Mouse (Mus musculus) adrenal gland, adult 2 months (tissue): ENCODE results near the gene Kcna4. TPM values are rescaled to one million over a fixed set of nuclear protein-coding genes. Genes with fewer than 3 reads are reported as not detected.

Source experiments
- DNase-seq: peaks from one replicate; pipeline ENCODE4 v3.0.0; 2021
- long read RNA-seq: library from polyadenylated mRNA; stranded (forward); transcript quantifications from one replicate; pipeline ENCODE4 v2.0.0, GENCODE M21; 2021
- polyA plus RNA-seq: library from polyadenylated mRNA; depleted of rRNA; stranded (reverse); fragments of >200 nt; gene quantifications from 2 replicates; pipeline ENCODE4 v1.2.3, GENCODE M21; 2012; rRNA removed
- total RNA-seq, 2 experiments: library from RNA; stranded (reverse); gene quantifications; 2 replicates each; pipeline ENCODE4 v1.2.3; 2021

Kcna4 gene
- total RNA-seq (1 to 10 TPM in 1 of 2 experiments, under 1 TPM in 1; 0.92 to 1.0 TPM), polyA plus RNA-seq (not detected in 2 replicates)
- long read RNA-seq, result 0 reads

GRCm38 (mm10) chr2:107289990-107290696 lies at the start of gene Kcna4:
Kcna4 (plus strand) TSS chr2:107290639.
- peak; percentile 34 for DNase-seq

GRCm38 (mm10) chr2:107258091-107258490 lies 32.3 kb upstream of the Kcna4 start:
- no peak for DNase-seq

GRCm38 (mm10) chr2:107266251-107266650 lies 24.2 kb upstream of the Kcna4 start:
- DNase-seq, result no peak

DNA sequence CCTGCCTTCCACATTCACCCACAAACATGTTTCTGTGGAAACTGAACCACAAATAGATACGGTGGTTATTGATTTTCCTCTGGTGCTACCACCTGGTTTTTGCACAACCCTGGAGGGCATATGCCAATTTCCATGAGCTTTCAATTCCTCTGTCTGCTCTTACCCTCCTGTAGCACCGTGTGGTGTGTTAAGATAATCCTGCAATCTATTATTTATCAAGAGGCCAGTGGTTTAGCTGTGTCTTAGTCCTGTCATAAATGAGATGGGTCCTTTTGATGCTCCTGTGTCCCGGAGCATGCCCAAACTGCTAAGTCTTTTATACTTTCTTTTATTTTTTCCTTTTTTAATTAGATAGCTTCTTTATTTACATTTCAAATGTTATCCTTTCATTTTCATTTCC lies 20.4 kb upstream of the Kcna4 start:
- DNase-seq, result no peak

DNA sequence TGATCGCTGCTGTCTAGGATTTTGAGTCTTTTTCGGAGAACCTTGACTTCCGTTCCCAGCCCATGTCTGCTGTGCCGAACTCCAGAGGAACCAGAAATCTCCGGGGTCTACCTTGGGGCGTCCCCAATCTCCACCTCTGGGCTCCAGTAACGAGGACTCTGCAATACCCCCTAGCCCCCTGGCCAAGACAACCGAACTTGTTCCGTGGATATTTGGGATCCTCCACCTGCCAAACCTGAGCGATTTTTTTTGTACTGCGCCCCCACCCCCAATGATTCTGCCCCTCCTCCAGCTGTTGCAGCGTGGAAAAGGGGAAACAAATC lies 219 bp downstream of the Kcna4 start:
- no peak for DNase-seq

GRCm38 (mm10) chr2:107291142-107291541 lies 703 bp downstream of the Kcna4 start:
- no peak for DNase-seq

- DNase-seq, result no peak
Measured at GRCm38 (mm10) chr2:107294521-107294920, 4.1 kb downstream of the Kcna4 start.

- no peak for DNase-seq
Measured at GRCm38 (mm10) chr2:107301886-107302285, 11.4 kb downstream of the Kcna4 start.

- no peak for DNase-seq
Measured at GRCm38 (mm10) chr2:107304707-107305106, 14.3 kb downstream of the Kcna4 start.

GRCm38 (mm10) chr2:107306077-107306476 lies 15.6 kb downstream of the Kcna4 start:
- no peak for DNase-seq

GRCm38 (mm10) chr2:107318636-107319035 lies 28.2 kb downstream of the Kcna4 start:
- DNase-seq, result no peak

DNA sequence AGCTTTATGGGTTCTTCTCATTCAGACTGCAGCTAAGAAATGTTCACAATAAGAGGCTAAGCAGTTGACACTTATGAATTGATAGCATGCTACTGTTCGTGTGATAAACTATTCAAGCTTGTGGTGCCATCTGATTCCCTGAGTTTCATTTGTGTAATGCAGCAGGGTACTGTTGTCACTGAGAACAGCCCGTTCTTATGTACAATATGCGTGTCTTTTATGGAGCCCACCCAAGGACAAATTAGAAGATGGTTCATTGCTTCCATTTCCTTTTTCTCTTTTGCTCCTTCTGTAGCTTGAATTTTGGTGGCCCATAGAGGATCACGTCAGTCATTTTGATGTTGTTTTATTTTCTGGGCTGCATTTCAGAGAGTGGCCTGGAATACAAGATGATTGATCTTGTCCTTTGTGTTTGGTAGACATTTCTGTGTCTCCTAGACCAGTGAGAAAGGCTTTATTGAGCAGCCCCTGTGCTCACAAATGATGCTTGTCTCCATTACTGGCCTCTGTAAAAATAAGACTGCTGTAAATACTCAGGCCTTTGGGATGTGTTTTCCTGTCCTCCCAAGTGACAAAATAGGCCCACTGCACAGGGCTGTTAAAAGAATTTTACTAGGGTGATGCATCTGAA lies 31.3 kb downstream of the Kcna4 start:
- DNase-seq, result no peak

DNA sequence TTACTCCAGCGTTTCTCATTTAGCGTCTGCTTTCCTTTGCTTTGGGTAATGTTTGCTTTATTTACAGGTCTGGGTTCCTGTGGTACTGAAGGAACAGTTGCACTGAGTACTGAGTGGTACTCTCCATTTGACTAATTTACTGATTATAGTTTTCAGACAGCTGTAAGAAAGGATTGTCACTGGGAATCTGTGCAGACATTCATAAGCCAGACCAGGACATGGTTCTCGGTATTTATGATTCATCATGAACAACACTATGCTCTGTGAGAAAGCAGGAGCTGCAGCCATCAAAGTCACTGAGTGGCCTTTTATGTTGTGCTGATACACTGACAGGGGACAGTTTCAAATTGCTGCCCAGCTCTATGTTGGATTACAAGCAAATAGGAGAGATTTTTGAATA lies 33.7 kb downstream of the Kcna4 start:
- no peak for DNase-seq

GRCm38 (mm10) chr2:107327276-107327675 lies 36.8 kb downstream of the Kcna4 start:
- no peak for DNase-seq

DNA sequence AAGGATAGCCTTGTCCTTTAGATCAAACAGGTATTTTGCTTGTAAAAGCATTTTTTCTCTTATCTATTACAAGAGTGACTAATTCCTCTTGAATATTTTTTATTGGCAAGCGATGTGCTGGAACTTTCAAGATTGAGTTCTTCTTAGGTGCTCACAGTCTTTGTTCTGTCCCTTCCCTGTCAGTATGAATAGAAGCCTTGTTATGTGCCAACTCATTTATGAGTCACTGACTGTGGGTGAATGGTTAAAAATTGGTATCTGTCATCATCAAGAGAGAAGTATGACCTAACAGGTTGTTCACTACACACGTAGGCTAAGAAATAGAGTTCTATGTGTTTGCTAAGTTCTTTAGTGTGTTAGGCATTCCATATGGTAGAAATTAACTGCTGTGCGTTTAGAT lies 50.9 kb downstream of the Kcna4 start:
- no peak for DNase-seq

- no peak for DNase-seq
Measured at GRCm38 (mm10) chr2:107344807-107345206, 54.4 kb downstream of the Kcna4 start.

DNA sequence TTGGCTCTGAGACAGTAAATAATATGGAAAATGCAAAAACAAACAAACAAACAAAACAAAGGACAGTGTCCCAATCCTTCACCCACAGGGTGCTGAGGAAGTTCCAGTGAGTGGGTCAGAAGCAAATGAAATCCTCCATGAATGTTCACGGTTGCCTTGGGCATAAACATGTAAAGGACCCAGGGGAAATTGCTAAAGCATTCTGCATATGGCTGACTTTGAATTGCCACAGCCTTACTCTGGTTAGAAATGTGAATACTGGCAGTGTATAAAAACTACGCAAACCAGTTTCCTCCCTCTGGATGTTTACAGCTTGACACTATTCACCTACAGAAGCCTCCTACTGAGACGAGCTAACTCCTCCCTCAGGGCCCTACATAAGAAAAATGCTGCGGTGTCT lies 54.9 kb downstream of the Kcna4 start:
- DNase-seq, result no peak

Other genes with a start within 250 kb of the Kcna4 start
- not detected for gene Fshb, start 231.0 kb upstream of the Kcna4 start, total RNA-seq
- gene Fshb, start 231.0 kb upstream of the Kcna4 start, polyA plus RNA-seq, result not detected in 2 replicates